Mouse (Mus musculus) thymus, adult 2 months (tissue): Measurements from ENCODE around the gene Mindy4. TPM values are rescaled to one million over a fixed set of nuclear protein-coding genes. Genes with fewer than 3 reads are reported as not detected.

Source experiments
- DNase-seq: peaks from one replicate; pipeline ENCODE4 v3.0.0; 2021
- H3K27ac ChIP-seq: fragments of 200-500 bp; 2 replicates; pipeline ENCODE4 v1.5.1; 2012; ENCODE audit warnings: low read length, control low read depth; ENCODE audit not compliant: control insufficient read depth, insufficient read depth
- H3K27me3 ChIP-seq: fragments of 200-500 bp; 2 replicates; pipeline ENCODE4 v1.6.1; 2012; ENCODE audit warnings: mild to moderate bottlenecking, low read length, moderate library complexity, mixed read lengths; ENCODE audit not compliant: control insufficient read depth, insufficient read depth
- H3K36me3 ChIP-seq: fragments of 200-500 bp; 2 replicates; pipeline ENCODE4 v1.6.1; 2012; ENCODE audit warnings: mild to moderate bottlenecking, low read length, moderate library complexity; ENCODE audit not compliant: control insufficient read depth, insufficient read depth
- H3K4me1 ChIP-seq: fragments of 200-500 bp; replicated peaks from 2 replicates; pipeline ENCODE4 v1.6.1; 2012; ENCODE audit warnings: low read length; ENCODE audit not compliant: control insufficient read depth, insufficient read depth
- H3K4me3 ChIP-seq: fragments of 200-500 bp; 2 replicates; pipeline ENCODE4 v1.5.1; 2012; ENCODE audit warnings: mild to moderate bottlenecking, low read length, control low read depth, moderate library complexity; ENCODE audit not compliant: control insufficient read depth, insufficient read depth
- CTCF ChIP-seq: fragments of 200-500 bp; IDR thresholded peaks from 2 replicates; pipeline ENCODE4 v1.5.1; 2012; ENCODE audit warnings: mild to moderate bottlenecking, control low read depth, low read length, moderate library complexity, borderline replicate concordance; ENCODE audit not compliant: control insufficient read depth, poor library complexity, insufficient read depth; ENCODE audit errors: extremely low read depth
- POLR2A ChIP-seq: fragments of 200-500 bp; IDR thresholded peaks from 2 replicates; pipeline ENCODE4 v1.6.1; 2012; ENCODE audit warnings: mild to moderate bottlenecking, low read length, control low read depth, moderate library complexity; ENCODE audit not compliant: control insufficient read depth, poor library complexity, insufficient read depth; ENCODE audit errors: extremely low read depth
- WGBS: fragments of 180-500 bp; shearing (Covaris S2); methylation state at CpG from one replicate; pipeline ENCODE4 v1.1.7; 2018; 5-methylcytosine and 5-hydroxymethylcytosine counted together
- polyA plus RNA-seq: library from polyadenylated mRNA; depleted of rRNA; stranded (reverse); fragments of >200 nt; gene quantifications from 2 replicates; pipeline ENCODE4 v1.2.3, GENCODE M21; 2012

The Mindy4 gene
- polyA plus RNA-seq, 1 experiment, result 9.2 TPM

GRCm38 (mm10) chr6:55282348-55282747, 79.2 kb downstream of the Mindy4 start:
- TF ChIP-seq POLR2A (no peak), CTCF (no peak)
- Histone ChIP-seq H3K27ac (no peak overlapping the region), H3K27me3 (no peaks in the 10 kb centered on the region), H3K4me1 (no peaks in the 10 kb centered on the region), H3K36me3 (no peaks in the 10 kb centered on the region), H3K4me3 (no peak overlapping the region)
- 94% methylated on average over 8 of the region's 8 CpGs for WGBS
- DNase-seq, result no peak

GRCm38 (mm10) chr6:55285218-55285617, 82.0 kb downstream of the Mindy4 start:
- TF ChIP-seq POLR2A (no peak), CTCF (no peak)
- H3K36me3 ChIP-seq, result no peaks in the 10 kb centered on the region
- H3K4me3 ChIP-seq, result no peak overlapping the region
- no peaks in the 10 kb centered on the region for H3K27me3 ChIP-seq
- no peak overlapping the region for H3K27ac ChIP-seq
- WGBS, result 84% methylated on average over 5 of the region's 5 CpGs
- no peak for DNase-seq
- H3K4me1 ChIP-seq, result no peaks in the 10 kb centered on the region

- no peaks in the 10 kb centered on the region for H3K36me3 ChIP-seq
- no peak for DNase-seq
- 94% methylated on average over 5 of the region's 5 CpGs for WGBS
- no peaks in the 10 kb centered on the region for H3K27me3 ChIP-seq
- no peak overlapping the region for H3K27ac ChIP-seq
- no peak overlapping the region for H3K4me3 ChIP-seq
- H3K4me1 ChIP-seq, result no peaks in the 10 kb centered on the region
- TF ChIP-seq CTCF, result no peak
- no peak for TF ChIP-seq POLR2A
These were observed 84.9 kb downstream of the Mindy4 start for GRCm38 (mm10) chr6:55288007-55288602.

GRCm38 (mm10) chr6:55294549-55295131, 91.5 kb downstream of the Mindy4 start:
- H3K4me3 ChIP-seq, result no peak overlapping the region

GRCm38 (mm10) chr6:55295325-55295724, 92.1 kb downstream of the Mindy4 start:
- H3K4me1 ChIP-seq, result no peaks in the 10 kb centered on the region

More at GRCm38 (mm10) chr6:55294549-55295131, 91.5 kb downstream of the Mindy4 start:
- no peak for TF ChIP-seq CTCF
- no peak for TF ChIP-seq POLR2A
- Histone ChIP-seq H3K27ac (no peak overlapping the region), H3K27me3 (no peaks in the 10 kb centered on the region), H3K36me3 (no peaks in the 10 kb centered on the region), H3K4me1 (no peaks in the 10 kb centered on the region)
- no peak for DNase-seq
- 62% methylated on average over 19 of the region's 19 CpGs for WGBS

GRCm38 (mm10) chr6:55299482-55299881, 96.3 kb downstream of the Mindy4 start:
- Histone ChIP-seq H3K27me3 (no peaks in the 10 kb centered on the region), H3K4me1 (no peaks in the 10 kb centered on the region), H3K4me3 (no peak overlapping the region), H3K27ac (no peak overlapping the region), H3K36me3 (no peaks in the 10 kb centered on the region)
- no peak for DNase-seq
- WGBS, result 78% methylated on average over 8 of the region's 8 CpGs
- TF ChIP-seq POLR2A, result no peak

More at GRCm38 (mm10) chr6:55295325-55295724, 92.1 kb downstream of the Mindy4 start:
- Histone ChIP-seq H3K27ac (no peak overlapping the region), H3K4me3 (no peak overlapping the region), H3K36me3 (no peaks in the 10 kb centered on the region), H3K27me3 (no peaks in the 10 kb centered on the region)
- TF ChIP-seq CTCF (no peak), POLR2A (no peak)
- DNase-seq, result no peak
- WGBS, result 95% methylated on average over 1 of the region's 1 CpGs
